Mouse (Mus musculus): Measurements from ENCODE around the gene Zscan4c. TPM values are rescaled to one million over a fixed set of nuclear protein-coding genes. Genes with fewer than 3 reads are reported as not detected.

Gene Zscan4c
- polyA plus RNA-seq (2014; fragmentation: Illumina TruSeq; extraction: RNeasy Lipid Tissue Mini Kit (QIAGEN cat#74804); ENCODE audit: low read depth, low replicate concordance), result not detected

DNA sequence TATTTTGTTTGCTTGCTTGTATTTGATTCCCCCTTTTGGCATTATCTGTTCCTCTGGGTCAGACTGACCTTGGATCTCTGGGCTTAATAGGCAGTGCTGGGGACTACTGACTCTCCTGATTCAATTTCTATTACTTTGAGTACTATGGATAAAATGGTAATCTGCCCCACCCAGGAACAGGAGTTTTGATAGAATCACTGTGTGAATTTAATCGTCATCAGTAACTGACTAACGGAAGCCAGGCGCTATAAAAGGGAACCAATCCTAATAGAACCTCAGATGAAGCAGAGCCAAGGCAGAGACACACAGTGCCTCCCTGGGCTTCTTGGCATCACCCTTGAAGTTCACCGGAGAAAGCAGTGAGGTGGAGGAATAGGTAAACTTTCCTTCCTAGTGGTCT, at the start of gene Zscan4c:
Gene Zscan4c (plus strand): TSS at position 301 of the 400 bp plus-strand sequence.

Other genes starting within 250 kb of the Zscan4c start
- gene Zscan4b, start 100.7 kb upstream of the Zscan4c start, polyA plus RNA-seq (2014; fragmentation: Illumina TruSeq; extraction: RNeasy Lipid Tissue Mini Kit (QIAGEN cat#74804); ENCODE audit: low read depth, low replicate concordance), result not detected
- gene Zscan4-ps1, start 63.9 kb downstream of the Zscan4c start, polyA plus RNA-seq (2014; fragmentation: Illumina TruSeq; extraction: RNeasy Lipid Tissue Mini Kit (QIAGEN cat#74804); ENCODE audit: low read depth, low replicate concordance), result not detected
- not detected for gene Zscan4d, start 160.4 kb downstream of the Zscan4c start, polyA plus RNA-seq (2014; fragmentation: Illumina TruSeq; extraction: RNeasy Lipid Tissue Mini Kit (QIAGEN cat#74804); ENCODE audit: low read depth, low replicate concordance)

Data from testis, adult 10 weeks (tissue).